Mouse (Mus musculus) bone marrow, adult 2 months (tissue): ENCODE results near the gene Gm17364.

Experiments used
- CTCF ChIP-seq: fragments of 200-500 bp; IDR thresholded peaks from 2 replicates; pipeline ENCODE4 v1.5.1; 2011; ENCODE audit warnings: low read length, control low read depth; ENCODE audit not compliant: control insufficient read depth, insufficient read depth
- POLR2A ChIP-seq: fragments of 200-500 bp; IDR thresholded peaks from 2 replicates; pipeline ENCODE4 v1.6.1; 2011; ENCODE audit warnings: low read depth, mild to moderate bottlenecking, control low read depth, low read length, borderline replicate concordance; ENCODE audit not compliant: control insufficient read depth

DNA sequence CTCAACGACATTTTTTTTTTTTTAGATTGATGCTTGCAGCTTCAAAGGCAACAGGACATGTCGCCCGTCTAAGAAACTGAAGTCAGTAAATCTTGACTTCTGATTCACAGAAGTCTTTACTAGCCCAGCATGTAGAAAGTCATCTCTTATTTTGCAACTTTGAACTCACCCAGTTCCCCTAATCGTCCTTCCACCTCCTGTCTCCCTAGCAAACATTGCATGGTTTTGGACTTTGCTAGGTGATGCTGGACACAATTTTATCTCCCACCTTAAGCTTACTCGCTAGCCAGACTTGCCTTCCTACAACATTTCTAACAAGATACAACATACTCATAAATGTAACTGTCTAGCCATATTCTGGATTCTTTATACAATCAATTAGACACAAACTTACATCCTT is 45.7 kb downstream of the Gm17364 start:
- TF ChIP-seq CTCF (no peak), POLR2A (no peak)
